Mouse (Mus musculus) ES-E14 (cell line): ENCODE results near the gene Hjurp. TPM values are rescaled to one million over a fixed set of nuclear protein-coding genes. Genes with fewer than 3 reads are reported as not detected.

Source experiments
- DNase-seq: peaks from one replicate; pipeline ENCODE4 v3.0.0-alpha.2; 2013; ENCODE audit warnings: low read depth, low spot score
- H3K27ac ChIP-seq: 2 replicates; pipeline ENCODE4 v1.5.1; 2012; ENCODE audit warnings: low read depth, mild to moderate bottlenecking, low read length, moderate library complexity, mixed read lengths; ENCODE audit not compliant: poor library complexity, insufficient read depth, severe bottlenecking
- H3K36me3 ChIP-seq: 2 replicates; pipeline ENCODE4 v1.6.1; 2012; ENCODE audit warnings: mild to moderate bottlenecking, low read length, moderate library complexity, mixed read lengths; ENCODE audit not compliant: control insufficient read depth, poor library complexity, insufficient read depth, severe bottlenecking
- H3K4me1 ChIP-seq, 2 experiments: fragments of 150-350 bp in 1 of 2; sonication (generic) in 1 of 2; 2 replicates each; pipeline ENCODE4 v1.6.1; 2012; ENCODE audit warnings: low read length in 2 of 2, mild to moderate bottlenecking in 1 of 2, mixed read lengths in 1 of 2; ENCODE audit not compliant: control insufficient read depth in 2 of 2, insufficient read depth in 2 of 2, poor library complexity in 1 of 2
- H3K4me3 ChIP-seq, 2 experiments: fragments of 150-350 bp in 1 of 2; sonication (generic) in 1 of 2; 2 replicates each; pipeline ENCODE4 v1.5.1; 2012; ENCODE audit warnings: low read length in 2 of 2, low read depth in 1 of 2, mild to moderate bottlenecking in 1 of 2, mixed read lengths in 1 of 2; ENCODE audit not compliant: insufficient read depth in 1 of 2, poor library complexity in 1 of 2, severe bottlenecking in 1 of 2
- H3K9ac ChIP-seq: 2 replicates; pipeline ENCODE4 v1.6.1; 2012; ENCODE audit warnings: low read depth, mild to moderate bottlenecking, low read length, mixed read lengths; ENCODE audit not compliant: poor library complexity, insufficient read depth, severe bottlenecking
- H3K9me3 ChIP-seq: fragments of 150-350 bp; sonication (generic); 2 replicates; pipeline ENCODE4 v1.6.1; 2012; ENCODE audit warnings: low read depth, mild to moderate bottlenecking, low read length; ENCODE audit not compliant: control insufficient read depth, insufficient read depth
- CHD2 ChIP-seq: IDR thresholded peaks from 2 replicates; pipeline ENCODE4 v1.6.1; 2014; ENCODE audit warnings: mild to moderate bottlenecking, low read depth, low read length, inconsistent platforms
- HCFC1 ChIP-seq: IDR thresholded peaks from 2 replicates; pipeline ENCODE4 v1.6.1; 2012; ENCODE audit warnings: low read length, inconsistent platforms, borderline replicate concordance; ENCODE audit not compliant: insufficient read depth
- MAFK ChIP-seq: IDR thresholded peaks from 2 replicates; pipeline ENCODE4 v1.6.1; 2014; ENCODE audit warnings: mild to moderate bottlenecking, low read depth, low read length, inconsistent platforms; ENCODE audit not compliant: insufficient read depth
- ZC3H11A ChIP-seq: IDR thresholded peaks from 2 replicates; pipeline ENCODE4 v1.6.1; 2012; ENCODE audit warnings: low read depth, mild to moderate bottlenecking, inconsistent platforms, low read length, borderline replicate concordance
- ZNF384 ChIP-seq: IDR thresholded peaks from 2 replicates; pipeline ENCODE4 v1.6.1; 2012; ENCODE audit warnings: low read depth, low read length, inconsistent platforms
- in situ Hi-C, 2 experiments: fragments of 600-800 bp; cut with MboI; formaldehyde crosslinking; loops; one replicate each; pipeline ENCODE4 v1.15.1; 2025; ENCODE audit warnings: low sequenced_read_pairs in 2 of 2, inconsistent platforms in 1 of 2; ENCODE audit not compliant: unreplicated experiment in 2 of 2
- total RNA-seq: library from RNA; depleted of rRNA; stranded (reverse); fragments of 300-350 nt; gene quantifications from 2 replicates; pipeline ENCODE4 v1.2.3, GENCODE M21; 2012

The Hjurp gene
- total RNA-seq, 1 experiment: 168 TPM

DNA sequence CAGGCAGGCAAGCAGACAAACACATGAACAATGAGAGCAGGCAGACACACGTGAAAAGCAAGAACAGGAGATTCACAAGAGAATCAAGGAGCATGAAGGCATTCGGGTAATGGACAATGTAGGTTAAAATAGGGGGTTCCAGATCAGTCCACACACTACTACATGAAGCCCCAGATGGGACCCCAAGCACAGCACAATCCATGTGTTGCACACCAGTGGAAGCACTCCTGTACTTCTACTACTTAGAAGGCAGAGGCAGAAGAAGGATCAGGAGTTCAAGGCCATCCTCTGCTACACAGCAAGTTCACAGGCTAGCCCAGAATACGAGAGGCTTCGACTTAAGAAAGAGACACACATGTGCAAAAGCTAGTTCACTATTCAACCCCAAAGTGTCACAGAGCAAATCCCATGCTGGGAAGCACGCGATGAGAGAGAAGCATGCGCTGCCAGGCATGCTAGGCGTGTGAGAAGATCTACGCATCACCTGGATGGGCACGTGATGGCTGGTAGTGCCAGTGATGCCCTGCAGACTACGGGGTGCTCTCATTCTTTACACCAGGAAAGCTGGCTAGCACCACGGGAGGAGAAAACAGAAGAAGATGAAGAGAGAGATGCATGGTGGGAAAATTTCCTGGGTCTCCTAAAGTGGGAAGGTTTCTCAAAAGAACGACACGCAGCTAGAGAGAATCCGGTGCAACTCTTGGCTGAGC, 8.9 kb upstream of the Hjurp start:
- Histone ChIP-seq H3K4me3 (no peak overlapping the region), H3K27ac (no peak overlapping the region), H3K9ac (no peak overlapping the region), H3K9me3 (no peaks in the 10 kb centered on the region), H3K4me1 (no peaks in the 10 kb centered on the region), H3K36me3 (no peaks in the 10 kb centered on the region)
- no peak for DNase-seq
- in situ Hi-C loops: no loop called here
- no peak for TF ChIP-seq MAFK
- no peak for TF ChIP-seq CHD2
- no peak for TF ChIP-seq ZC3H11A
- no peak for TF ChIP-seq HCFC1
- no peak for TF ChIP-seq ZNF384

GRCm38 (mm10) chr1:88285652-88286051, 8.2 kb upstream of the Hjurp start:
- Histone ChIP-seq H3K4me3 (no peak overlapping the region), H3K27ac (no peak overlapping the region), H3K4me1 (no peaks in the 10 kb centered on the region), H3K36me3 (no peaks in the 10 kb centered on the region), H3K9ac (no peak overlapping the region), H3K9me3 (no peaks in the 10 kb centered on the region)
- TF ChIP-seq CHD2 (no peak), ZC3H11A (no peak), ZNF384 (no peak), MAFK (no peak), HCFC1 (no peak)
- DNase-seq: no peak
- in situ Hi-C loops: no loop called here

DNA sequence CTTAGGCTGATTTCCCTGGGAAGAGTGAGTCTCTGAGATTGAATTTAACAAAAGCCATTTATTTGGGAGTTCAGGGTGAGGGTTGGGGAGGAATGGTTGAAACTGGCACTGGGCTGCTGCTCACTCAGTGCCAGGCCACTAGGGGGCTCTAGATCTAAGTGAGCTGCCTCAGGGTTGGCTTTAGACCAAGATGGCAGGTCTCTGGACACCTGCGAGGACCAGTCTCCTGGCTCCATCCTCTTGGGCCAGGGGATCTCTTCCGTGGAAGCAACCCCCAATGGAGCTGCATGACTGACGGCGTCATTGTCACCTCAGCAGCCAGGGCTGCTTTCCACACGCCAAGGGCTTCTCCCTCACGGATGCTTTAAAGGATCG, 7.5 kb upstream of the Hjurp start:
- in situ Hi-C loops: no loop called here
- no peak overlapping the region for H3K4me3 ChIP-seq
- no peak overlapping the region for H3K9ac ChIP-seq
- H3K9me3 ChIP-seq: no peaks in the 10 kb centered on the region
- no peaks in the 10 kb centered on the region for H3K4me1 ChIP-seq
- H3K36me3 ChIP-seq: no peaks in the 10 kb centered on the region
- TF ChIP-seq MAFK (no peak), HCFC1 (0 out of 2 replicates have a peak, but pooled peaks have one; percentile 17), ZC3H11A (0 out of 2 replicates have a peak, but pooled peaks have one; percentile 18), CHD2 (no peak), ZNF384 (no peak)
- peak; percentile 72 for DNase-seq
- no peak overlapping the region for H3K27ac ChIP-seq

GRCm38 (mm10) chr1:88284228-88284945, 7.0 kb upstream of the Hjurp start:
- no peak for DNase-seq
- H3K27ac ChIP-seq: no peak overlapping the region
- no peak for TF ChIP-seq HCFC1
- no peak for TF ChIP-seq MAFK
- TF ChIP-seq ZC3H11A: no peak
- TF ChIP-seq CHD2: no peak
- no peak for TF ChIP-seq ZNF384
- H3K4me1 ChIP-seq: no peaks in the 10 kb centered on the region
- no peak overlapping the region for H3K4me3 ChIP-seq
- in situ Hi-C loops: no loop called here
- no peaks in the 10 kb centered on the region for H3K9me3 ChIP-seq
- H3K36me3 ChIP-seq: no peaks in the 10 kb centered on the region
- no peak overlapping the region for H3K9ac ChIP-seq
